Mouse (Mus musculus) liver, adult 2 months (tissue): ENCODE data around the gene Slc7a8.

Source experiments
- CTCF ChIP-seq: fragments of 200-500 bp; IDR thresholded peaks from 2 replicates; pipeline ENCODE4 v1.5.1; 2011; ENCODE audit warnings: low read depth, low read length, control low read depth
- POLR2A ChIP-seq: fragments of 200-500 bp; IDR thresholded peaks from 2 replicates; pipeline ENCODE4 v1.6.1; 2011; ENCODE audit warnings: low read length, control low read depth; ENCODE audit not compliant: insufficient read depth; ENCODE audit errors: extremely low read depth

DNA sequence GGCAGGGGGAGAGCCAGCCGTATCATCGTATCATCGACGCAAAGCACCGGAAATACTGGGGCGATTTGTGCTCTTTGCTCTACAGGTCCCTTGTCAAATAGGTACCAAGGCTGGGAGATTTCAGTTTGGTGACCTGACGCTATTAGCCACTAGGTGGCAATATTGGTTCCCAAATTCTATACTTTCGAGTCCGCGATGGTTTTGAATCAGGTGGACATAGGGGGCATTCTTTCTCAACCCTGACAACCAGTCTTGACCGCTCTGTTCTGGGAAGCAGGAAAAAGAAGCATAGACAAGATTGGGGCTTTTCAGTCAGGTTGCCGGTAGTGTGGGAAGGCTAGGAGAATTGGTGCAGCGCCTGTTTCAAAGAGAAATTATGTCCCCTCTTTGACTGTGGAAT is 67.6 kb downstream of the Slc7a8 start:
- TF ChIP-seq CTCF (peak; percentile 12; the same call in 1 of the 2 replicates), POLR2A (no peak)
